Mouse (Mus musculus) neutrophil, adult 83 days (primary cell): ENCODE measurements around the gene Amy2a4. TPM values are rescaled to one million over a fixed set of nuclear protein-coding genes. Genes with fewer than 3 reads are reported as not detected.

Source experiments
- total RNA-seq, 2 experiments: library from RNA; stranded (reverse); gene quantifications; one replicate each; pipeline ENCODE4 v1.2.4; 2023

Gene Amy2a4
- total RNA-seq: not detected

DNA sequence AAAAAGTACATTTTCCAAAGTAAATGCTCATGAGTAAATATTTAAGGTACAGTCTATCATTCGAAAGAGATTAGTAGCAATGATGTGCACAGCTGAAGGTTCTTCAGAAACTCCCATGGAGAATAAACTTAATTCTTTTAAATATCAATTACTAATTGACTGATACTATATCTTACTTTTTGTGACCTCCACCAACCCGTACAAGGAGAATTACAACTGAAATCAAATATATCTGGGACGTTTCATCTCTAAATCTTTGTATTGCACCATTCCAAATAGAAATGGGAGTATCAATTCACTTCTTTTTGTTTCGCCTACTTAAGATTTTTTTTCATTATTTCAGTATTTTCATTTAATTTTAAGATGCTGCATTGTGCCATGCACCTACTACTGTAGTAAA lies at the start of gene Amy2a4:
Gene Amy2a4 (minus strand): TSS at position 101 of the 400 bp plus-strand sequence.

DNA sequence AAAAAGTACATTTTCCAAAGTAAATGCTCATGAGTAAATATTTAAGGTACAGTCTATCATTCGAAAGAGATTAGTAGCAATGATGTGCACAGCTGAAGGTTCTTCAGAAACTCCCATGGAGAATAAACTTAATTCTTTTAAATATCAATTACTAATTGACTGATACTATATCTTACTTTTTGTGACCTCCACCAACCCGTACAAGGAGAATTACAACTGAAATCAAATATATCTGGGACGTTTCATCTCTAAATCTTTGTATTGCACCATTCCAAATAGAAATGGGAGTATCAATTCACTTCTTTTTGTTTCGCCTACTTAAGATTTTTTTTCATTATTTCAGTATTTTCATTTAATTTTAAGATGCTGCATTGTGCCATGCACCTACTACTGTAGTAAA lies 32.7 kb upstream of the Amy2a4 start, which contains the start of gene Amy2a3:
Gene Amy2a3 (minus strand): TSS at position 101 of the 400 bp plus-strand sequence.

GRCm38 (mm10) chr3:113258737-113259136 lies 32.5 kb downstream of the Amy2a4 start, which contains the start of gene Amy2a5:
Gene Amy2a5 (minus strand): TSS chr3:113258837.

Other genes with a start within 250 kb of the Amy2a4 start
- not detected for gene Amy2a5, start 32.6 kb downstream of the Amy2a4 start, total RNA-seq
- not detected for gene Amy2a3, start 32.6 kb upstream of the Amy2a4 start, total RNA-seq
- not detected for gene Amy2a2, start 65.2 kb upstream of the Amy2a4 start, total RNA-seq
- gene Amy2a1, start 241.0 kb upstream of the Amy2a4 start, total RNA-seq: not detected